Mouse (Mus musculus) heart, postnatal 0 days (tissue): ENCODE results near the gene Sgpp2. TPM values are rescaled to one million over a fixed set of nuclear protein-coding genes. Genes with fewer than 3 reads are reported as not detected.

Source experiments
- ATAC-seq: fragments of 200-750 bp; cut with Nextera tagmentation; 2 replicates; pipeline ENCODE4 v1.8.0; 2017; ENCODE audit warnings: low read depth, moderate number of reproducible peaks, moderate library complexity; ENCODE audit not compliant: insufficient read depth
- DNase-seq: peaks from one replicate; pipeline ENCODE4 v3.0.0-alpha.2; 2016; ENCODE audit warnings: low spot score
- H3K27ac ChIP-seq: fragments of 300-500 bp; sonication (generic); 2 replicates; pipeline ENCODE4 v1.5.1; 2014; ENCODE audit warnings: low read depth, mild to moderate bottlenecking
- H3K27me3 ChIP-seq: fragments of 300-500 bp; sonication (generic); 2 replicates; pipeline ENCODE4 v1.6.1; 2014; ENCODE audit warnings: low read length, mixed read lengths; ENCODE audit not compliant: control insufficient read depth, insufficient read depth
- H3K36me3 ChIP-seq: fragments of 300-500 bp; sonication (generic); replicated peaks from 2 replicates; pipeline ENCODE4 v1.6.1; 2014; ENCODE audit warnings: low read length, mixed read lengths; ENCODE audit not compliant: control insufficient read depth, insufficient read depth
- H3K4me1 ChIP-seq: fragments of 300-500 bp; sonication (generic); 2 replicates; pipeline ENCODE4 v1.6.1; 2014; ENCODE audit warnings: antibody characterized with exemption; ENCODE audit not compliant: control insufficient read depth, insufficient read depth
- H3K4me2 ChIP-seq: fragments of 300-500 bp; sonication (generic); 2 replicates; pipeline ENCODE4 v1.6.1; 2014; ENCODE audit warnings: low read depth, mild to moderate bottlenecking, low read length, moderate library complexity
- H3K4me3 ChIP-seq: fragments of 300-500 bp; sonication (generic); 2 replicates; pipeline ENCODE4 v1.5.1; 2014; ENCODE audit warnings: low read depth, low read length
- H3K9ac ChIP-seq: fragments of 300-500 bp; sonication (generic); replicated peaks from 2 replicates; pipeline ENCODE4 v1.6.1; 2014; ENCODE audit warnings: low read depth, low read length, mixed read lengths
- H3K9me3 ChIP-seq: fragments of 300-500 bp; sonication (generic); replicated peaks from 2 replicates; pipeline ENCODE4 v1.6.1; 2016; ENCODE audit warnings: low read length; ENCODE audit not compliant: control insufficient read depth
- CTCF ChIP-seq: IDR thresholded peaks from 2 replicates; pipeline ENCODE4 v1.5.1; 2016; ENCODE audit warnings: antibody characterized with exemption, control low read depth, low read depth
- EP300 ChIP-seq: IDR thresholded peaks from 2 replicates; pipeline ENCODE4 v1.6.1; 2016; ENCODE audit warnings: antibody characterized with exemption, low read depth
- WGBS: fragments of 180-500 bp; shearing (Covaris S2); extraction: QIAGEN DNeasy Blood & Tissue Kit; methylation state at CpG from one replicate; pipeline ENCODE4 v1.1.7; 2014; 5-methylcytosine and 5-hydroxymethylcytosine counted together
- polyA plus RNA-seq: library from polyadenylated mRNA; unstranded; fragments of >200 nt; fragmentation: Nextera tagmentation; extraction: Ambion mirVana; gene quantifications from 2 replicates; pipeline ENCODE4 v1.2.1, GENCODE M21; 2015
- total RNA-seq: library from RNA; depleted of rRNA; stranded (reverse); fragments of >200 nt; gene quantifications from 2 replicates; pipeline ENCODE4 v1.2.3, GENCODE M21; 2014; ENCODE audit warnings: low replicate concordance

Gene Sgpp2
- total and polyA plus RNA-seq, 2 experiments from 2014 or later, result 0.07 TPM; not detected in 1

GRCm38 (mm10) chr1:78324044-78324443, 13.9 kb downstream of the Sgpp2 start:
- H3K27me3 ChIP-seq, result no peaks in the 10 kb centered on the region
- H3K4me1 ChIP-seq, result peaks cover 10% of the 10 kb centered on the region
- H3K36me3 ChIP-seq, result no peaks in the 10 kb centered on the region
- no peak overlapping the region for H3K4me2 ChIP-seq
- TF ChIP-seq CTCF, result no peak
- TF ChIP-seq EP300, result no peak
- no peaks in the 10 kb centered on the region for H3K9me3 ChIP-seq
- H3K9ac ChIP-seq, result no peak overlapping the region
- no peak overlapping the region for H3K4me3 ChIP-seq
- DNase-seq (no peak), ATAC-seq (no peak)
- 32% methylated on average over 6 of the region's 6 CpGs for WGBS
- H3K27ac ChIP-seq, result no peak overlapping the region

- Histone ChIP-seq H3K27ac (no peak overlapping the region), H3K9ac (no peak overlapping the region), H3K4me3 (no peak overlapping the region), H3K27me3 (no peaks in the 10 kb centered on the region), H3K36me3 (no peaks in the 10 kb centered on the region), H3K4me1 (peaks cover 15% of the 10 kb centered on the region), H3K4me2 (no peak overlapping the region), H3K9me3 (no peaks in the 10 kb centered on the region)
- no peak for ATAC-seq
- no peak for DNase-seq
- WGBS, result 52% methylated on average over 6 of the region's 6 CpGs
- TF ChIP-seq EP300 (no peak), CTCF (0 out of 2 replicates have a peak, but pooled peaks have one; percentile 8)
Observed at GRCm38 (mm10) chr1:78325851-78326250, 15.7 kb downstream of the Sgpp2 start.

GRCm38 (mm10) chr1:78328646-78329045, 18.5 kb downstream of the Sgpp2 start:
- peak overlapping the region; percentile 24; the same call in 1 of the 2 replicates for H3K4me2 ChIP-seq
- no peaks in the 10 kb centered on the region for H3K27me3 ChIP-seq
- H3K9ac ChIP-seq, result no peak overlapping the region
- H3K9me3 ChIP-seq, result no peaks in the 10 kb centered on the region
- ATAC-seq, result no peak
- H3K4me1 ChIP-seq, result peaks cover 15% of the 10 kb centered on the region
- TF ChIP-seq CTCF (no peak), EP300 (no peak)
- H3K27ac ChIP-seq, result no peak overlapping the region
- no peaks in the 10 kb centered on the region for H3K36me3 ChIP-seq
- 31% methylated on average over 4 of the region's 4 CpGs for WGBS
- no peak for DNase-seq
- H3K4me3 ChIP-seq, result no peak overlapping the region

GRCm38 (mm10) chr1:78329861-78330260, 19.7 kb downstream of the Sgpp2 start:
- H3K4me1 ChIP-seq, result peaks cover 15% of the 10 kb centered on the region
- TF ChIP-seq EP300 (no peak), CTCF (no peak)
- ATAC-seq, result no peak
- H3K4me3 ChIP-seq, result no peak overlapping the region
- 92% methylated on average over 1 of the region's 1 CpGs for WGBS
- H3K36me3 ChIP-seq, result no peaks in the 10 kb centered on the region
- no peaks in the 10 kb centered on the region for H3K27me3 ChIP-seq
- no peak for DNase-seq
- no peak overlapping the region for H3K4me2 ChIP-seq
- H3K27ac ChIP-seq, result no peak overlapping the region
- no peak overlapping the region for H3K9ac ChIP-seq
- no peaks in the 10 kb centered on the region for H3K9me3 ChIP-seq

- Histone ChIP-seq H3K4me1 (peaks cover 15% of the 10 kb centered on the region), H3K9ac (no peak overlapping the region), H3K9me3 (no peaks in the 10 kb centered on the region), H3K4me3 (no peak overlapping the region), H3K36me3 (no peaks in the 10 kb centered on the region), H3K4me2 (no peak overlapping the region), H3K27me3 (no peaks in the 10 kb centered on the region), H3K27ac (no peak overlapping the region)
- DNase-seq (no peak), ATAC-seq (no peak)
- TF ChIP-seq EP300, result no peak
- no peak for TF ChIP-seq CTCF
- WGBS, result 76% methylated on average over 5 of the region's 5 CpGs
Observed at GRCm38 (mm10) chr1:78330620-78331158, 20.5 kb downstream of the Sgpp2 start.

- Histone ChIP-seq H3K4me3 (no peak overlapping the region), H3K9ac (no peak overlapping the region), H3K9me3 (no peaks in the 10 kb centered on the region), H3K27me3 (no peaks in the 10 kb centered on the region), H3K27ac (no peak overlapping the region), H3K4me1 (0 out of 2 replicates have a peak, but pooled peaks cover 6% of the 10 kb centered on the region), H3K36me3 (no peaks in the 10 kb centered on the region), H3K4me2 (no peak overlapping the region)
- DNase-seq, result no peak
- TF ChIP-seq CTCF, result no peak
- TF ChIP-seq EP300, result no peak
- WGBS, result 60% methylated on average over 7 of the region's 7 CpGs
- ATAC-seq, result no peak
Observed at GRCm38 (mm10) chr1:78337726-78338125, 27.6 kb downstream of the Sgpp2 start.
